Mouse (Mus musculus): ENCODE measurements around the gene Dhps. TPM values are rescaled to one million over a fixed set of nuclear protein-coding genes. Genes with fewer than 3 reads are reported as not detected.

The Dhps gene
- polyA plus RNA-seq (2012; rRNA removed): 76.3 and 84.0 TPM in 2 replicates

GRCm38 (mm10) chr8:85071514-85072281, at the start of gene Dhps:
TSS of gene Dhps (plus strand) at chr8:85071757.

GRCm38 (mm10) chr8:85025098-85025932, 46.2 kb upstream of the Dhps start, which contains the start of gene Asna1:
TSS of gene Asna1 (minus strand) at chr8:85025281.

GRCm38 (mm10) chr8:85026670-85027515, 44.7 kb upstream of the Dhps start, which contains the start of gene Trir:
TSS of gene Trir (plus strand) at chr8:85026823.

GRCm38 (mm10) chr8:85036718-85037365, 34.7 kb upstream of the Dhps start, which contains the start of gene Tnpo2:
TSS of gene Tnpo2 (plus strand) at chr8:85036915.

GRCm38 (mm10) chr8:85059879-85060616, 11.5 kb upstream of the Dhps start, which contains the start of gene Fbxw9:
TSS of gene Fbxw9 (plus strand) at chr8:85060055.

DNA sequence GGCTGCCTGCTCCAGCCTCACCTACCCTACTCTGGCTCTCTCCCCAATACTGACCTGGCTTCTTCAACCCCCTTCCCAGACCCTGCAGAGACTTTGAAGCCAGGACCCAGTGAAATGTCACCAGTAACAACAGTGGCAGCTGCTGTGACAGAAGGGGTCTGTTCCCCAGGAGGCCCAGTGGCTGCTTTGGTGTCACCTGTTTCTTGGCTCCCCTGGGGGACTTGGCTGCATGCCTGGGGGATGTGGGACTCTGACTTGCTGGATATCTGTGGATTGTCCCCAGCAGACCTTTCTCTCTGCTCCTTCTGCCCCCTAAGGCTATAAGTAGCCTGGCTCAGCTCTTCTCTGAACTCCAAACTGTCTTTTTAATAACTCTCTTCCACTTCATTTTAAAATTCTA, 3.6 kb upstream of the Dhps start, which contains the start of gene Gm5741:
Gene Gm5741, minus strand, starts transcription at position 1 of the 400 bp plus-strand sequence.

GRCm38 (mm10) chr8:85080532-85081215, 9.1 kb downstream of the Dhps start, which contains the start of gene Wdr83os:
TSS of gene Wdr83os (plus strand) at chr8:85080740.

DNA sequence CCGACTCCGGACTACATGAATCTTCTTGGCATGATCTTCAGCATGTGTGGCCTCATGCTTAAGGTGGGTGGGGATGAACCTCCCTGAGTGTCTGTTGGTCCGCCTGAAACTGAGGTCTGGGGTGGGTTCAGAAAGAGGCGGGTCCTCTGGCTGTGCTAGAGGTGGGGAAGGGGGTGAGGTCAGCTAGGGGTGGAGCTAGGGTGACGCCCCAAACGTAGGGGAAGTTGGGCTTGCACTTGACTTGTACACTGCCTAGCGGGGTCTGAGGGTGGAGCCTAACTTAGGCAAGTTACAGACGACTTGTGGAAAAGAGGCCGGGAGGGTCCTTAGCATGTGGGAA, 9.6 kb downstream of the Dhps start, which contains the start of gene Wdr83:
Gene Wdr83, minus strand, starts transcription at position 91 of the 340 bp plus-strand sequence.

DNA sequence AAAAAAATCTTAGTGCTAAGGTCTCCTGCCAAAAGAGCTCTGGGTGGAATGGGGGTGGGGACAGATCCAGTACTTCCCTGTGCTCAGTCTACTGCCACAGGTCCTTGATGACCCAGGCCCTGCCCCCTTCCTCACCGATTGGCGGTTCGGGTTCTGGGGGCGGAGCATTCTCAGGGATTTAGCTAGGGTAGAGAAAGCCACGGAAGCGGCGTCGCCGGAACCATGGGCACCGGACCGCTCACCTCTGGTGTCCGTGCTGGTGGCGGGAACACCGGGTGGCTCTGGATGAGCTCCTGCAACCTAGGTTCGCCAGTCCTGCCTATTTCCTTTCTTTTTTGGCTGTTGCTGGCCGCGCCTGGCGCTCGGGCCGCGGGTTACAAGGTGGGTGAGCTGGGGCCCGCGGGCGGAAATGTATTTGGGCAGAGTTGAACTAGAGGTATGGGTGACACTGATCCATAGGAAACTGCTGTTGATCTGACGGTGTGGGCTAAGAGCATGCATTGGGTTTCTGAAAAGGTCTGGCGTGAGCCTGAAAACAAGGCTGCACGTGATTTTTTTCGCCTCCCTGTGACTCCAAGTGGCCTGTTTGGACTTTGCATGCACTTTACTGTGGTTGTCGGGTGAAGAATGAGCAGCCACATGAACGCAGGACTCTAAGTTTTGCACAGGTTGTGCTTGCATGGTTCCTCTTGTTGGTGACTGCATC, 11.7 kb downstream of the Dhps start, which contains the start of gene Man2b1:
Gene Man2b1, plus strand, starts transcription at position 163 of the 706 bp plus-strand sequence.

DNA sequence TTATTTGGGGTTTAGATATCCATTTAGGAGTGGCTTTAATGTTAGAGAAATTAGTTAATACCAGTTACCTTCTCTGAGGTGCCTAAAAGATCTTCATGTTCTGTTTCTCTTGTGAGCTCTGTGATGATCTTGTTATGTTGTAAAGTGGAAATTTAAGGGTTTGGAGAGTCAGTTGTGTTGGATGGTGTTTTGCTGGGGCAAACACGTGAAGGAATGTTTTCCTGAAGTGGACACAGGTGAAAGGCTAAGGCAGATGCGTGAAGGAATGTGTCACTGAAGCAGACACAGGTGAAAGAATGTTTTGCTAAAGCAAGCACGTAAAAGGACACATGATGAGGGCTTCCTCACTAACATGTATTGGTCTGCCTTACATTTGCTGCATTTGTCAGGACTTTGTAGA, 51.4 kb downstream of the Dhps start, which contains the start of gene Zfp791:
Gene Zfp791, minus strand, starts transcription at position 101 of the 400 bp plus-strand sequence.

Other genes with a start within 250 kb of the Dhps start
- gene Dand5, start 248.9 kb upstream of the Dhps start, polyA plus RNA-seq (2012; rRNA removed): 2.2 and 3.9 TPM in 2 replicates
- gene Gadd45gip1, start 240.2 kb upstream of the Dhps start, polyA plus RNA-seq (2012; rRNA removed): 111 and 172 TPM in 2 replicates
- 67.1 and 86.6 TPM in 2 replicates for gene Rad23a, start 231.1 kb upstream of the Dhps start, polyA plus RNA-seq (2012; rRNA removed)
- gene Calr, start 224.8 kb upstream of the Dhps start, polyA plus RNA-seq (2012; rRNA removed): 235 and 272 TPM in 2 replicates
- 62.9 and 83.9 TPM in 2 replicates for gene Farsa, start 214.8 kb upstream of the Dhps start, polyA plus RNA-seq (2012; rRNA removed)
- 9.6 and 13.0 TPM in 2 replicates for gene Syce2, start 199.6 kb upstream of the Dhps start, polyA plus RNA-seq (2012; rRNA removed)
- gene Gcdh, start 177.8 kb upstream of the Dhps start, polyA plus RNA-seq (2012; rRNA removed): 119 and 170 TPM in 2 replicates
- gene Klf1, start 169.8 kb upstream of the Dhps start, polyA plus RNA-seq (2012; rRNA removed): 0.68 and 1.3 TPM in 2 replicates
- 14.7 and 22.8 TPM in 2 replicates for gene Dnase2a, start 163.2 kb upstream of the Dhps start, polyA plus RNA-seq (2012; rRNA removed)
- 0.17 and 0.18 TPM in 2 replicates for gene Mast1, start 134.4 kb upstream of the Dhps start, polyA plus RNA-seq (2012; rRNA removed)
- gene Rtbdn, start 124.8 kb upstream of the Dhps start, polyA plus RNA-seq (2012; rRNA removed): 0.12 and 0.22 TPM in 2 replicates
- 3.0 and 4.6 TPM in 2 replicates for gene Gm49661, start 102.3 kb upstream of the Dhps start, polyA plus RNA-seq (2012; rRNA removed)
- gene Prdx2, start 102.2 kb upstream of the Dhps start, polyA plus RNA-seq (2012; rRNA removed): 272 and 313 TPM in 2 replicates
- gene Rnaseh2a, start 102.0 kb upstream of the Dhps start, polyA plus RNA-seq (2012; rRNA removed): 71.9 and 104 TPM in 2 replicates
- gene Junb, start 93.0 kb upstream of the Dhps start, polyA plus RNA-seq (2012; rRNA removed): 88.0 and 111 TPM in 2 replicates
- gene Hook2, start 81.2 kb upstream of the Dhps start, polyA plus RNA-seq (2012; rRNA removed): 12.0 and 13.4 TPM in 2 replicates
- 0.08 and 0.13 TPM in 2 replicates for gene Best2, start 57.2 kb upstream of the Dhps start, polyA plus RNA-seq (2012; rRNA removed)
- 160 and 216 TPM in 2 replicates for gene Asna1, start 46.5 kb upstream of the Dhps start, polyA plus RNA-seq (2012; rRNA removed)
- gene Trir, start 44.9 kb upstream of the Dhps start, polyA plus RNA-seq (2012; rRNA removed): 134 and 160 TPM in 2 replicates
- gene Tnpo2, start 34.8 kb upstream of the Dhps start, polyA plus RNA-seq (2012; rRNA removed): 109 and 112 TPM in 2 replicates
- gene Fbxw9, start 11.7 kb upstream of the Dhps start, polyA plus RNA-seq (2012; rRNA removed): 90.1 and 104 TPM in 2 replicates
- 1.8 and 2.4 TPM in 2 replicates for gene Gm5741, start 3.8 kb upstream of the Dhps start, polyA plus RNA-seq (2012; rRNA removed)
- gene Wdr83os, start 9.0 kb downstream of the Dhps start, polyA plus RNA-seq (2012; rRNA removed): 138 and 173 TPM in 2 replicates
- gene Wdr83, start 9.5 kb downstream of the Dhps start, polyA plus RNA-seq (2012; rRNA removed): 36.8 and 41.0 TPM in 2 replicates
- gene Man2b1, start 11.5 kb downstream of the Dhps start, polyA plus RNA-seq (2012; rRNA removed): 58.0 and 71.1 TPM in 2 replicates
- 0.41 and 0.56 TPM in 2 replicates for gene Zfp791, start 51.3 kb downstream of the Dhps start, polyA plus RNA-seq (2012; rRNA removed)
- not detected in 2 replicates for gene Cks1brt, start 80.2 kb downstream of the Dhps start, polyA plus RNA-seq (2012; rRNA removed)
- not detected in 2 replicates for gene Olfr371, start 154.2 kb downstream of the Dhps start, polyA plus RNA-seq (2012; rRNA removed)
- gene Orc6, start 227.9 kb downstream of the Dhps start, polyA plus RNA-seq (2012; rRNA removed): 12.5 and 12.8 TPM in 2 replicates
- 7.2 and 7.6 TPM in 2 replicates for gene Vps35, start 228.0 kb downstream of the Dhps start, polyA plus RNA-seq (2012; rRNA removed)

Data from ovary, adult 2 months (tissue).